17 mouse cellular contexts compared by ENCODE assay signal in genomic region chr6:29785759-29786158, GRCm38 (mm10).
"Had no signal": no experiment of that assay in that cellular context is flagged by ENCODE, and none has a peak within 500 bp of the region (broad histone marks: within the 10 kb centered on the region; RNA-seq: fewer than 3 reads in every experiment).

No protein-coding gene starts in this region.

- H3K36me3 ChIP-seq: midbrain, embryonic 10.5 days; neural tube, embryonic 13.5 days; neural tube, embryonic 15.5 days; stomach, embryonic 15.5 days had no signal

- H3K9ac ChIP-seq: liver, embryonic 14.5 days; lung, embryonic 14.5 days; neural tube, embryonic 13.5 days; neural tube, embryonic 15.5 days; stomach, embryonic 15.5 days had no signal

- H3K4me2 ChIP-seq: lung, embryonic 14.5 days; neural tube, embryonic 13.5 days; neural tube, embryonic 15.5 days; stomach, embryonic 15.5 days had no signal

- H3K4me3 ChIP-seq: midbrain, embryonic 10.5 days; myocyte; neural tube, embryonic 13.5 days; neural tube, embryonic 15.5 days; stomach, embryonic 15.5 days had no signal

- H3K27ac ChIP-seq: liver, embryonic 14.5 days; midbrain, embryonic 10.5 days; neural tube, embryonic 13.5 days; neural tube, embryonic 15.5 days; stomach, embryonic 15.5 days; stomach, postnatal 0 days had no signal

- ATAC-seq: midbrain, embryonic 16.5 days had no signal

- H3K9me3 ChIP-seq: midbrain, embryonic 10.5 days; neural tube, embryonic 13.5 days; neural tube, embryonic 15.5 days; stomach, embryonic 15.5 days had no signal

- H3K27me3 ChIP-seq: neural tube, embryonic 13.5 days; neural tube, embryonic 15.5 days; stomach, embryonic 15.5 days had no signal

- H3K4me1 ChIP-seq: neural tube, embryonic 13.5 days; stomach, embryonic 15.5 days had no signal

- DNase-seq: lung, adult 18-20 months; lung, embryonic 14.5 days; lung, postnatal 10 days; lung, postnatal 4 days; midbrain, embryonic 14.5 days; right cerebral cortex, postnatal 14 days; thymus, adult 2 months; thymus, postnatal 25 days; thymus, postnatal 4 days had no signal
